In genomic region chr5:48662504-48662903, GRCm38 (mm10) we compare ENCODE assay signal across 26 mouse cellular contexts.
"Had no signal": no experiment of that assay in that cellular context is flagged by ENCODE, and none has a peak within 500 bp of the region (broad histone marks: within the 10 kb centered on the region; RNA-seq: fewer than 3 reads in every experiment).

No protein-coding gene starts in this region.

- H3K9me3 ChIP-seq: heart, embryonic 10.5 days; heart, embryonic 12.5 days; hindbrain, embryonic 10.5 days; hindbrain, embryonic 12.5 days; kidney, embryonic 15.5 days; limb, embryonic 13.5 days; limb, embryonic 15.5 days had no signal

- H3K4me2 ChIP-seq: heart, embryonic 12.5 days; hindbrain, embryonic 12.5 days; hindbrain, embryonic 14.5 days; kidney, embryonic 15.5 days; limb, embryonic 13.5 days; limb, embryonic 15.5 days had no signal

- ATAC-seq: forebrain, postnatal 0 days; hindbrain, embryonic 16.5 days; inflammation-experienced regulatory T-cells, adult 6 months; intestine, embryonic 16.5 days had no signal

- H3K27ac ChIP-seq: heart, embryonic 10.5 days; hindbrain, embryonic 10.5 days; hindbrain, embryonic 12.5 days; hindbrain, embryonic 14.5 days; kidney, embryonic 15.5 days; kidney, postnatal 0 days; limb, embryonic 13.5 days; limb, embryonic 15.5 days had no signal

- DNase-seq: forebrain, postnatal 0 days; gastrocnemius, postnatal 10 days; gastrocnemius, postnatal 25 days; heart, adult 18-20 months; heart, postnatal 10 days; heart, postnatal 4 days; kidney, adult 11 months; kidney, adult 2 months; kidney, adult 9 months; kidney, postnatal 14 days; kidney, postnatal 36 days; layer of hippocampus, adult 9-11 months; layer of hippocampus, postnatal 36 days; left cerebral cortex, postnatal 4 days had no signal

- H3K36me3 ChIP-seq: heart, embryonic 10.5 days; heart, embryonic 12.5 days; hindbrain, embryonic 10.5 days; hindbrain, embryonic 12.5 days; kidney, embryonic 15.5 days; limb, embryonic 13.5 days; limb, embryonic 15.5 days had no signal

- H3K9ac ChIP-seq: forebrain, postnatal 0 days; heart, embryonic 12.5 days; hindbrain, embryonic 12.5 days; hindbrain, embryonic 14.5 days; kidney, embryonic 15.5 days; limb, embryonic 13.5 days; limb, embryonic 15.5 days had no signal

- H3K27me3 ChIP-seq: heart, embryonic 12.5 days; hindbrain, embryonic 12.5 days; kidney, embryonic 15.5 days; limb, embryonic 13.5 days; limb, embryonic 15.5 days had no signal

- H3K4me3 ChIP-seq: heart, embryonic 10.5 days; heart, embryonic 12.5 days; hindbrain, embryonic 10.5 days; hindbrain, embryonic 12.5 days; kidney, embryonic 15.5 days; limb, embryonic 13.5 days; limb, embryonic 15.5 days had no signal

- H3K4me1 ChIP-seq: heart, embryonic 10.5 days; heart, embryonic 12.5 days; hindbrain, embryonic 10.5 days; hindbrain, embryonic 12.5 days; kidney, embryonic 15.5 days; limb, embryonic 13.5 days; limb, embryonic 15.5 days had no signal
